Mouse (Mus musculus) ovary, postnatal 36 days (tissue): ENCODE measurements around the gene Gm47429.
"Not testable (repeated sequence)": the region's sequence is repeated elsewhere in the genome, so short reads cannot be mapped to it uniquely, and the experiment has no call there.

Experiments used
- DNase-seq: peaks from one replicate; pipeline ENCODE4 v3.0.0; 2022; ENCODE audit warnings: low spot score, mixed read lengths

The Gm47429 gene

GRCm38 (mm10) chr13:50443812-50444211 is at the start of gene Gm47429:
Gene Gm47429, minus strand, starts transcription at chr13:50443912.
- no peak for DNase-seq

GRCm38 (mm10) chr13:50488510-50488909 is 44.8 kb upstream of the Gm47429 start:
- not testable (repeated sequence) for DNase-seq

GRCm38 (mm10) chr13:50467007-50467406 is 23.3 kb upstream of the Gm47429 start, which contains the start of gene Nutm2:
Gene Nutm2, plus strand, starts transcription at chr13:50467307.
- DNase-seq: no peak

- peak; percentile 25 for DNase-seq
Observed at GRCm38 (mm10) chr13:50464621-50465562, 21.2 kb upstream of the Gm47429 start.

- not testable (repeated sequence) for DNase-seq
Observed at GRCm38 (mm10) chr13:50460433-50460832, 16.7 kb upstream of the Gm47429 start.

- DNase-seq: no peak
Observed at GRCm38 (mm10) chr13:50453426-50453825, 9.7 kb upstream of the Gm47429 start.

- peak; percentile 18 for DNase-seq
Observed at GRCm38 (mm10) chr13:50452266-50452665, 8.6 kb upstream of the Gm47429 start.

- no peak for DNase-seq
Observed at GRCm38 (mm10) chr13:50445261-50445660, 1.5 kb upstream of the Gm47429 start.

- no peak for DNase-seq
Observed at GRCm38 (mm10) chr13:50426686-50427085, 17.0 kb downstream of the Gm47429 start.

GRCm38 (mm10) chr13:50424517-50424916 is 19.2 kb downstream of the Gm47429 start:
- no peak for DNase-seq

GRCm38 (mm10) chr13:50423625-50424209 is 20.0 kb downstream of the Gm47429 start:
- no peak for DNase-seq

GRCm38 (mm10) chr13:50418421-50418820 is 25.3 kb downstream of the Gm47429 start:
- no peak for DNase-seq

- DNase-seq: peak; percentile 78
Observed at GRCm38 (mm10) chr13:50417389-50418183, 26.1 kb downstream of the Gm47429 start, which contains the start of gene Fbxw17. Gene Fbxw17, plus strand, starts transcription at chr13:50417864.
